Mouse (Mus musculus) liver, embryonic 16.5 days (tissue): ENCODE measurements around the gene Hspa12b. TPM values are rescaled to one million over a fixed set of nuclear protein-coding genes. Genes with fewer than 3 reads are reported as not detected.

ENCODE experiments used
- ATAC-seq: fragments of 200-750 bp; cut with Nextera tagmentation; 2 replicates; pipeline ENCODE4 v1.8.0; 2017; ENCODE audit warnings: low read depth, mild to moderate bottlenecking, moderate number of reproducible peaks, moderate library complexity
- H3K27ac ChIP-seq: fragments of 300-500 bp; sonication (generic); 2 replicates; pipeline ENCODE4 v1.5.1; 2014; ENCODE audit warnings: mild to moderate bottlenecking, low read length
- H3K27me3 ChIP-seq: fragments of 300-500 bp; sonication (generic); 2 replicates; pipeline ENCODE4 v1.6.1; 2014; ENCODE audit warnings: low read depth, low read length, mixed read lengths; ENCODE audit not compliant: control insufficient read depth, insufficient read depth
- H3K36me3 ChIP-seq: fragments of 300-500 bp; sonication (generic); 2 replicates; pipeline ENCODE4 v1.6.1; 2014; ENCODE audit warnings: mild to moderate bottlenecking; ENCODE audit not compliant: control insufficient read depth, insufficient read depth
- H3K4me1 ChIP-seq: fragments of 300-500 bp; sonication (generic); 2 replicates; pipeline ENCODE4 v1.6.1; 2014; ENCODE audit warnings: low read depth, low read length, mixed read lengths; ENCODE audit not compliant: control insufficient read depth
- H3K4me2 ChIP-seq: fragments of 300-500 bp; sonication (generic); 2 replicates; pipeline ENCODE4 v1.6.1; 2014; ENCODE audit warnings: low read depth, low read length, mixed read lengths
- H3K4me3 ChIP-seq: fragments of 300-500 bp; sonication (generic); 2 replicates; pipeline ENCODE4 v1.5.1; 2014; ENCODE audit warnings: low read depth, mild to moderate bottlenecking, low read length
- H3K9ac ChIP-seq: fragments of 300-500 bp; sonication (generic); 2 replicates; pipeline ENCODE4 v1.6.1; 2014; ENCODE audit warnings: low read depth, low read length
- H3K9me3 ChIP-seq: fragments of 300-500 bp; sonication (generic); replicated peaks from 2 replicates; pipeline ENCODE4 v1.6.1; 2016; ENCODE audit warnings: low read length; ENCODE audit not compliant: control insufficient read depth
- WGBS: fragments of 180-500 bp; shearing (Covaris S2); extraction: QIAGEN DNeasy Blood & Tissue Kit; methylation state at CpG from one replicate; pipeline ENCODE4 v1.1.7; 2014; ENCODE audit not compliant: insufficient replicate concordance; 5-methylcytosine and 5-hydroxymethylcytosine counted together
- polyA plus RNA-seq: library from polyadenylated mRNA; unstranded; fragments of >200 nt; fragmentation: Nextera tagmentation; extraction: Ambion mirVana; gene quantifications from 2 replicates; pipeline ENCODE4 v1.2.1, GENCODE M21; 2015

Gene Hspa12b
- polyA plus RNA-seq, 1 experiment from 2014 or later = 2.0 TPM

DNA sequence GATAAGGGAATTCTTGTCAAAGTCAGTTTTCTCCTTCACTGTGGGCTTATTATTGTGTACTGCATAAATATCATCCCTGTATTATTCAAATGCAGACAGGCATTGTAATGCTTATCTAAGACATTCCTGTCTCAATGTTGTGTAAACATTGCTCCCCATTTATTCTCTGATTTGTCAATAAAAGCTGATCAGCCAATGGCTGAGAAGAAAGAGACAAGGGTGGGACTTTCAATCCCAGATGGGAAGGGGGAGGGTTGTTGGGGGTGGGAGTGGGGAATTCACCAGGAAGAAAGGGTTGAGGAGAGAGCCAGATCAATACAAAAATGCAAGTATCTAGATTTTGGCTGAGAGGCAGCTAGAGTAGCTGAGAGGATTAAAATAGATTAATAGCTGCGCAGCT lies 41.8 kb downstream of the Hspa12b start:
- Histone ChIP-seq H3K4me1 (peaks cover 12% of the 10 kb centered on the region), H3K27me3 (peaks cover 49% of the 10 kb centered on the region), H3K4me3 (no peak overlapping the region), H3K36me3 (no peaks in the 10 kb centered on the region), H3K9ac (no peak overlapping the region), H3K9me3 (no peaks in the 10 kb centered on the region), H3K4me2 (no peak overlapping the region), H3K27ac (no peak overlapping the region)
- no peak for ATAC-seq
- WGBS = 62% methylated on average over 1 of the region's 1 CpGs

DNA sequence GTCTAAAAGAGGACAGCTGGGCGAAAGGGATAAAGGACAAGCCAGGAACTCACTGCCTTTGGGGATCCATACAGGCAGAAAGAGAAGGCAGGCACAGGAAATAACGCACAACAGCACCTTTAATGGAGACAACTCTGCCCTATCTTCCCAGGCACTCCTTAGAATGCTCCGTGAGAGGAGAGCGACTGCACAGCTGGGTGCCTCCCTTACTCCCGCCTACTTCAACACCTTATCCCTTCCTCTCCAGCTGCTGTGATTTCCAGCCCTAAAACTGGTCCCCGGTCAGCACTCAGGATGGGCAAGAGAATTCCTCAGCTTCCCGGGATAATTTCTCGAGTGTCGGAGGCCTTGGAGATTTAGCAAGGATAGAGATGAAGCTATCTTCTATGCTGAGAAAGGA lies 43.9 kb downstream of the Hspa12b start:
- WGBS = 25% methylated on average over 9 of the region's 9 CpGs
- Histone ChIP-seq H3K36me3 (no peaks in the 10 kb centered on the region), H3K9ac (no peak overlapping the region), H3K27ac (no peak overlapping the region), H3K27me3 (peaks cover 54% of the 10 kb centered on the region), H3K9me3 (no peaks in the 10 kb centered on the region), H3K4me3 (0 out of 2 replicates have a peak overlapping the region, but pooled peaks have one; percentile 17), H3K4me1 (peaks cover 18% of the 10 kb centered on the region), H3K4me2 (peak overlapping the region; percentile 35; the same call in 1 of the 2 replicates)
- ATAC-seq = no peak

DNA sequence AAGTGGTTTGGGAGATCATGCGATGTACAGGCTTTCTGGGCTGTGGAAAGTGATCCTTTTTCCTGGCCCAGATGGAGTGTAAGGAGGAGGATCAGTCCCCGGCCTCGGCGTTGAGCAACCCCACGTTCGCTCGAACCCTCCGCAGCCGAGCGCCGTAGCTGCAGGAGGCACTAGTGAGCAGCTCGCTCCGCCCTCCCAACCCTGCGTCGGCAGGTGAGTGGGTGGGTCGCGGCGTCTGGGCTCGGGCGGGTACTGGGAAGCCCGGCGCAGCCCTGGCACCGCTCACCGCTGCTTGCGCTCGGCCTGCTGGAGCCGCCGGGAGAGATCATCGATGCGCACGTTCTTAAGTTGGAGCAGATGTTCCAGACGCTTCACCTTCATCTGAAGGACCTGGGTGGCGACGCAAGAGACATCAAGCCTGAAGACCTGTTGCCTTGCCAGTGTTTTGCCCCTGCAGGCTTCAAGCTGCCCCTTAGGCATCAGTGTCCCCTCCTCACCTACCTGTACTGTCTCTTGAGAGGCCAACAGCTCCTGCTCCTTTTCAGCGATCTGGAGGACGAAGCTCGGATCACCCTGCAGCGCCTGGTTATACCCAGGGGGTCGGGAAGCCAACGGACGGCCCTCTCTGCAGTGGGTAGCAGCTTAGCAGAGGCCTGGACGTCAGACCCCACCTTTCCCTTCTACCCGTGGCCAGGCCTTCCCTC lies 44.5 kb downstream of the Hspa12b start:
- H3K4me1 ChIP-seq = peaks cover 18% of the 10 kb centered on the region
- H3K9ac ChIP-seq = no peak overlapping the region
- no peaks in the 10 kb centered on the region for H3K36me3 ChIP-seq
- H3K4me2 ChIP-seq = peak overlapping the region; percentile 35
- no peak overlapping the region for H3K27ac ChIP-seq
- peak overlapping the region; percentile 17; the same call in 1 of the 2 replicates for H3K4me3 ChIP-seq
- 7% methylated on average over 43 of the region's 43 CpGs for WGBS
- H3K9me3 ChIP-seq = no peaks in the 10 kb centered on the region
- ATAC-seq = no peak
- H3K27me3 ChIP-seq = peaks cover 54% of the 10 kb centered on the region

DNA sequence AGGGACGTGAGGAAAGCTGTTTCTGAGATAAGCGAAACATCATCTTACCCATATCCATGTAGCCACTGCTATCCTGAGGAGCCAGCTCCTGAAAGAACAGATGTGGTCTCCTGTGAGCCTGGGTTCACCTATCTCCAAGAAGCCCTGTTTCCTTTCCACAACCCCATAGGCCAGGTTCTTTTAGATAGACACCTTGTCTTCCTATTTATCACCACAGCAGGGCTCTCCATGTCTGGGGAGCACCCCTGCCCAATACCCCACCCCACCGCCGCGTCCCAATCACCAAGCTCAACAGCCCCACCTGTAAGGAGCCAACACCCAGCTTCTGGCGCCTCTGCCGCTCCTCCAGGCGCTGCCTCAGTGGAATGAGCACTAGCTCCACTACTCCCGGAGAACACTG lies 45.2 kb downstream of the Hspa12b start:
- Histone ChIP-seq H3K4me2 (no peak overlapping the region), H3K9ac (no peak overlapping the region), H3K4me3 (no peak overlapping the region), H3K4me1 (peaks cover 25% of the 10 kb centered on the region), H3K27me3 (peaks cover 54% of the 10 kb centered on the region), H3K9me3 (no peaks in the 10 kb centered on the region), H3K27ac (no peak overlapping the region), H3K36me3 (peaks cover 2% of the 10 kb centered on the region)
- 20% methylated on average over 9 of the region's 9 CpGs for WGBS
- ATAC-seq = 0 out of 2 replicates have a peak, but pooled peaks have one; percentile 17

DNA sequence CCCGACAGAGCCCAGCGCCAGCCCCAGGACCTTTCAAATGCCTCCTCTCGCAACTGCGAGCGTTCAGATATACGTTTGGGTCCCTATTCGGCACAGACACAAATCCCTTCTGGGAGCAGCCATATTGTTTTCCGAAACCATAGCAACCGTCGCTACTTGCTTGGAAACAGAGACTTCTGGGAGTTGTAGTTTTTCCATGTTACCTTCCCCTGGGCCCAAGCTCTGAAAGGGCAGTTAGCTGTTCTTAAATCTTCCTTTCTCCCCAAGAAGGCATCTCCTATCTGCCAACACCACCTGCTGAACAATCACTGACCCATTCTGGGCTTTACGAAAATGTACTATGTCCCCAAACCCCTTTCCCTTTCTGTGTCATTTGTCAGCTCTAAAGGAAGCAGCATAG lies 47.6 kb downstream of the Hspa12b start:
- ATAC-seq = peak; percentile 28; the same call in 1 of the 2 replicates
- peak overlapping the region; percentile 50 for H3K4me3 ChIP-seq
- peaks cover 44% of the 10 kb centered on the region for H3K4me1 ChIP-seq
- H3K36me3 ChIP-seq = peaks cover 3% of the 10 kb centered on the region
- H3K9me3 ChIP-seq = no peaks in the 10 kb centered on the region
- peaks cover 47% of the 10 kb centered on the region for H3K27me3 ChIP-seq
- H3K9ac ChIP-seq = no peak overlapping the region
- H3K27ac ChIP-seq = no peak overlapping the region
- peak overlapping the region; percentile 64 for H3K4me2 ChIP-seq
- 3% methylated on average over 11 of the region's 11 CpGs for WGBS

DNA sequence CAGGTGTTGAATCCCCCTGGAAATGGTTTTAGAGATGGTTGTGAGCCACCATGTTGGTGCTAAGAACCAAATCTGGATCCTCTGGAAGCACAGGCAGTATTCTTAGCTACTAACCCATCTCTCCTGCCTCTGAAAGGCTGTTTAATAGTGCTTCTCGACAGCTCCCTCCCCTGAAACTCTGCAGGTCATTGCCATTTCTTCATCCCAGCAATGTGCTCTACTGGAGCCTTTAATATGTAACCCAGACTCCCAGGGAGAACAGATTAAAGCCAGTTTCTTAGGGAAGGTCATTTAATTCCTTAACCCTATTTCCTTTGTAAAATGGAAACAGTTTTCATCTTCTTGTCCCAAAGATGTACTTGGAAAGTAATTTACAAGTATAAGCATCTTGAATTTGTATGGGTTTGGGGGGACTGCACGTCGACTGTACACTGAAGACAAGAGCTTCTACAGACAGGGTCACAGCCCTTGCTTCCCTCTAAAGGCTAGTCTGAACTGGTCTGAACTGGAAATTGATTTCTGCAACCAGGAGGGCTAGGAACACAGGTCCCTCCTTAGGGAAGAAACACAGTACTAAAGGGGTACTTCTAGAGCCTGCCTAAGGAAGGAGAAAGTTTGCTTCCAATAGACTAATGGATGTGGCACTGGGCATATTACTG lies 48.3 kb downstream of the Hspa12b start:
- no peak overlapping the region for H3K27ac ChIP-seq
- H3K36me3 ChIP-seq = peaks cover 3% of the 10 kb centered on the region
- WGBS = 81% methylated on average over 3 of the region's 3 CpGs
- peaks cover 48% of the 10 kb centered on the region for H3K4me1 ChIP-seq
- H3K27me3 ChIP-seq = peaks cover 40% of the 10 kb centered on the region
- ATAC-seq = no peak
- H3K9ac ChIP-seq = no peak overlapping the region
- no peaks in the 10 kb centered on the region for H3K9me3 ChIP-seq
- no peak overlapping the region for H3K4me3 ChIP-seq
- H3K4me2 ChIP-seq = no peak overlapping the region

DNA sequence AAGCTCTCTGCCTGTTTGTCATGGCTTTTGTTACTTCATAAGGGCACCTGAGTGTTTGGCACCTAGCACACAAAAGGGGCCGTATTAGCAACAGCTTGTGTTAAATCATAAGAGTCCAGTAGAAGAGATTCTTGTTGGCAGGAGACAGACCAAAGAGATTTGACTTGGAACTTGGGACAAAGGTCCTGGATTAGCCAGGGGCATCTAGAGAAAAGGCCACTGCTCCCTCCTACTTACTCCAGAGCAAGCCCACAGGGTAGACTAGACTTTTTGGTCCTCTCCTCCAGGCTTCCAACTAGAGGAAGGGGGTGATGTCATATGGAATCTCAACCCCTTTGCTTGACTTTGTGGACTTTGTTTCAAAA lies 48.8 kb downstream of the Hspa12b start:
- no peak overlapping the region for H3K9ac ChIP-seq
- no peak for ATAC-seq
- 81% methylated on average over 1 of the region's 1 CpGs for WGBS
- no peak overlapping the region for H3K4me3 ChIP-seq
- peaks cover 35% of the 10 kb centered on the region for H3K27me3 ChIP-seq
- H3K36me3 ChIP-seq = peaks cover 3% of the 10 kb centered on the region
- H3K9me3 ChIP-seq = no peaks in the 10 kb centered on the region
- no peak overlapping the region for H3K4me2 ChIP-seq
- peaks cover 50% of the 10 kb centered on the region for H3K4me1 ChIP-seq
- 0 out of 2 replicates have a peak overlapping the region, but pooled peaks have one; percentile 12 for H3K27ac ChIP-seq

DNA sequence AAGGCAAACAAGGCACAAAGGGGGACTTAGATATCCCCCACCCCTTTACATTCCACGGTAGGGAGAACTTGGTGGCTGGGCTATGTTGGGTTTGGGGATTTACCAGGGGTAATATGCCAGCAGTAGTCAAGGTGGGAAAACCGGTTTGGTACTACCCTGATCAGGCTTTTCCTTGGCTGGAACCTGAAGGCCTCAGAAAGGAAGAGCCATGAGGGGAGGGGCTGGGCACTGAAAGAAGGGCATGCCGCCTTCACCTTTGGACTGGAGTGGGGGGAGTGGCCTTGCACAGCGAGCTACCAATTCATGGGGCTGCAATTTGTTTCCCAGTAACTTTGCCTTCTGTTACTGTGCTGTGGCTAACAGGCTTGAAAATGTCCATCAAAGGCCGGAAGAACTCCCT lies 49.4 kb downstream of the Hspa12b start:
- Histone ChIP-seq H3K4me2 (no peak overlapping the region), H3K9me3 (no peaks in the 10 kb centered on the region), H3K36me3 (peaks cover 3% of the 10 kb centered on the region), H3K9ac (no peak overlapping the region), H3K4me3 (no peak overlapping the region), H3K27me3 (peaks cover 29% of the 10 kb centered on the region), H3K4me1 (peaks cover 44% of the 10 kb centered on the region), H3K27ac (no peak overlapping the region)
- 61% methylated on average over 5 of the region's 5 CpGs for WGBS
- ATAC-seq = no peak

DNA sequence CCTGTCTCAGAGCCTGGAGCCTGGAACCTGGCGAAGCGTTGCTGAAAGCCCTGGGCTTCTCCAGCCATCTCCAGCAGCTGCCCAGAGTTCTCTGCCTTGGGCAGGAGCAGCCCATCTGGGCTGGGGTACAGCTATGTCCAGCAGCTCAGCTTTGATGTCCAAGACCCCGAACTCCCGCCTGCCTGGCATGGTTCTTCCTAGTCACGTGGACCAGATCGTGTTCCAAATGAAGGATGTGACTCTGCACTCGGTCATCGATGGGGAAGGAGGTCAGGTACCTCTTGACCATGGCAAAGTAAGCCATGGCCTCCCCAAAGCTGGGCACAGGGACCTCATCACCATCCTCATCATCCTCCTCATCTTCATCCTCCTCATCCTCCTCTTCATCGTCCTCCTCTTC lies 50.9 kb downstream of the Hspa12b start:
- no peak overlapping the region for H3K27ac ChIP-seq
- peaks cover 37% of the 10 kb centered on the region for H3K4me1 ChIP-seq
- H3K9ac ChIP-seq = peak overlapping the region; percentile 89
- 75% methylated on average over 9 of the region's 9 CpGs for WGBS
- H3K4me2 ChIP-seq = peak overlapping the region; percentile 92
- H3K36me3 ChIP-seq = peaks cover 3% of the 10 kb centered on the region
- ATAC-seq = no peak
- peak overlapping the region; percentile 83 for H3K4me3 ChIP-seq
- no peaks in the 10 kb centered on the region for H3K9me3 ChIP-seq
- H3K27me3 ChIP-seq = peaks cover 15% of the 10 kb centered on the region
